Mouse (Mus musculus) lung, postnatal 0 days (tissue): ENCODE data around the gene Abhd6. TPM values are rescaled to one million over a fixed set of nuclear protein-coding genes. Genes with fewer than 3 reads are reported as not detected.

Experiments used
- ATAC-seq: fragments of 200-750 bp; cut with Nextera tagmentation; 2 replicates; pipeline ENCODE4 v1.8.0; 2017; ENCODE audit warnings: moderate library complexity
- DNase-seq: peaks from one replicate; pipeline ENCODE4 v3.0.0-alpha.2; 2016; ENCODE audit warnings: low spot score
- H3K27ac ChIP-seq: fragments of 300-500 bp; sonication (generic); 2 replicates; pipeline ENCODE4 v1.5.1; 2014; ENCODE audit warnings: antibody characterized with exemption, mild to moderate bottlenecking, low read length, mixed read lengths
- H3K27me3 ChIP-seq: fragments of 300-500 bp; sonication (generic); replicated peaks from 2 replicates; pipeline ENCODE4 v1.6.1; 2014; ENCODE audit warnings: low read length, mixed read lengths; ENCODE audit not compliant: insufficient read depth
- H3K36me3 ChIP-seq: fragments of 300-500 bp; sonication (generic); 2 replicates; pipeline ENCODE4 v1.6.1; 2014; ENCODE audit warnings: low read length, mixed read lengths; ENCODE audit not compliant: insufficient read depth
- H3K4me1 ChIP-seq: fragments of 300-500 bp; sonication (generic); 2 replicates; pipeline ENCODE4 v1.6.1; 2014; ENCODE audit warnings: antibody characterized with exemption, low read depth, low read length, mixed read lengths; ENCODE audit not compliant: insufficient read depth
- H3K4me2 ChIP-seq: fragments of 300-500 bp; sonication (generic); replicated peaks from 2 replicates; pipeline ENCODE4 v1.6.1; 2014; ENCODE audit warnings: low read depth, mild to moderate bottlenecking, low read length, moderate library complexity, mixed read lengths
- H3K4me3 ChIP-seq: fragments of 300-500 bp; sonication (generic); 2 replicates; pipeline ENCODE4 v1.5.1; 2014; ENCODE audit warnings: low read depth, low read length
- H3K9ac ChIP-seq: fragments of 300-500 bp; sonication (generic); replicated peaks from 2 replicates; pipeline ENCODE4 v1.6.1; 2014; ENCODE audit warnings: low read depth, mild to moderate bottlenecking
- H3K9me3 ChIP-seq: fragments of 300-500 bp; sonication (generic); 2 replicates; pipeline ENCODE4 v1.6.1; 2016; ENCODE audit warnings: low read length, mixed read lengths
- CTCF ChIP-seq: IDR thresholded peaks from 2 replicates; pipeline ENCODE4 v1.5.1; 2016; ENCODE audit warnings: antibody characterized with exemption, mild to moderate bottlenecking
- EP300 ChIP-seq: IDR thresholded peaks from 2 replicates; pipeline ENCODE4 v1.6.1; 2016; ENCODE audit warnings: antibody characterized with exemption, mild to moderate bottlenecking, control low read depth
- WGBS: fragments of 180-500 bp; shearing (Covaris S2); extraction: QIAGEN DNeasy Blood & Tissue Kit; methylation state at CpG from one replicate; pipeline ENCODE4 v1.1.7; 2014; 5-methylcytosine and 5-hydroxymethylcytosine counted together
- polyA plus RNA-seq: library from polyadenylated mRNA; unstranded; fragments of >200 nt; fragmentation: Nextera tagmentation; extraction: Ambion mirVana; gene quantifications from 2 replicates; pipeline ENCODE4 v1.2.1, GENCODE M21; 2015

The Abhd6 gene
- polyA plus RNA-seq, 1 experiment from 2014 or later, result 11.9 TPM

GRCm38 (mm10) chr14:8032087-8032944 is 29.6 kb downstream of the Abhd6 start:
- no peak overlapping the region for H3K4me2 ChIP-seq
- H3K4me1 ChIP-seq, result no peaks in the 10 kb centered on the region
- no peak overlapping the region for H3K27ac ChIP-seq
- no peaks in the 10 kb centered on the region for H3K27me3 ChIP-seq
- ATAC-seq (no peak), DNase-seq (no peak)
- no peak overlapping the region for H3K9ac ChIP-seq
- TF ChIP-seq EP300, result no peak
- TF ChIP-seq CTCF, result no peak
- H3K36me3 ChIP-seq, result no peaks in the 10 kb centered on the region
- WGBS, result 68% methylated on average over 13 of the region's 13 CpGs
- no peak overlapping the region for H3K4me3 ChIP-seq
- H3K9me3 ChIP-seq, result no peaks in the 10 kb centered on the region

- no peak overlapping the region for H3K27ac ChIP-seq
- 69% methylated on average over 5 of the region's 5 CpGs for WGBS
- no peak overlapping the region for H3K9ac ChIP-seq
Observed at GRCm38 (mm10) chr14:8034561-8034960, 31.9 kb downstream of the Abhd6 start.

GRCm38 (mm10) chr14:8035951-8036350 is 33.2 kb downstream of the Abhd6 start:
- ATAC-seq, result no peak
- no peak overlapping the region for H3K9ac ChIP-seq
- no peaks in the 10 kb centered on the region for H3K36me3 ChIP-seq
- H3K4me2 ChIP-seq, result no peak overlapping the region
- H3K4me3 ChIP-seq, result no peak overlapping the region
- no peak overlapping the region for H3K27ac ChIP-seq
- DNase-seq, result no peak
- no peaks in the 10 kb centered on the region for H3K27me3 ChIP-seq
- 75% methylated on average over 6 of the region's 6 CpGs for WGBS
- no peak for TF ChIP-seq CTCF
- H3K4me1 ChIP-seq, result no peaks in the 10 kb centered on the region
- H3K9me3 ChIP-seq, result no peaks in the 10 kb centered on the region

More at GRCm38 (mm10) chr14:8034561-8034960, 31.9 kb downstream of the Abhd6 start:
- DNase-seq (no peak), ATAC-seq (no peak)
- H3K4me1 ChIP-seq, result no peaks in the 10 kb centered on the region
- no peaks in the 10 kb centered on the region for H3K27me3 ChIP-seq
- H3K4me2 ChIP-seq, result no peak overlapping the region
- no peak for TF ChIP-seq CTCF
- no peak for TF ChIP-seq EP300
- no peak overlapping the region for H3K4me3 ChIP-seq
- H3K9me3 ChIP-seq, result no peaks in the 10 kb centered on the region
- H3K36me3 ChIP-seq, result no peaks in the 10 kb centered on the region

- Histone ChIP-seq H3K4me3 (no peak overlapping the region), H3K36me3 (no peaks in the 10 kb centered on the region), H3K27ac (no peak overlapping the region), H3K9ac (no peak overlapping the region), H3K9me3 (no peaks in the 10 kb centered on the region), H3K27me3 (no peaks in the 10 kb centered on the region), H3K4me2 (no peak overlapping the region), H3K4me1 (no peaks in the 10 kb centered on the region)
- ATAC-seq, result no peak
- TF ChIP-seq CTCF, result no peak
- TF ChIP-seq EP300, result no peak
- WGBS, result 71% methylated on average over 5 of the region's 5 CpGs
- no peak for DNase-seq
Observed at GRCm38 (mm10) chr14:8036406-8036805, 33.7 kb downstream of the Abhd6 start.

GRCm38 (mm10) chr14:8038150-8038549 is 35.4 kb downstream of the Abhd6 start:
- 57% methylated on average over 5 of the region's 5 CpGs for WGBS
- H3K4me2 ChIP-seq, result no peak overlapping the region
- DNase-seq, result no peak
- H3K27ac ChIP-seq, result no peak overlapping the region
- H3K4me3 ChIP-seq, result no peak overlapping the region
- no peaks in the 10 kb centered on the region for H3K36me3 ChIP-seq
- no peak overlapping the region for H3K9ac ChIP-seq
- H3K9me3 ChIP-seq, result no peaks in the 10 kb centered on the region
- ATAC-seq, result no peak
- no peaks in the 10 kb centered on the region for H3K27me3 ChIP-seq
- no peaks in the 10 kb centered on the region for H3K4me1 ChIP-seq
- TF ChIP-seq EP300 (no peak), CTCF (no peak)

- ATAC-seq (peak; percentile 96), DNase-seq (peak; percentile 85)
- 58% methylated on average over 7 of the region's 7 CpGs for WGBS
- H3K36me3 ChIP-seq, result no peaks in the 10 kb centered on the region
- H3K9me3 ChIP-seq, result no peaks in the 10 kb centered on the region
- TF ChIP-seq EP300 (peak; percentile 58), CTCF (no peak)
- H3K4me2 ChIP-seq, result no peak overlapping the region
- H3K9ac ChIP-seq, result no peak overlapping the region
- H3K4me3 ChIP-seq, result no peak overlapping the region
- H3K27ac ChIP-seq, result no peak overlapping the region
- no peaks in the 10 kb centered on the region for H3K4me1 ChIP-seq
- no peaks in the 10 kb centered on the region for H3K27me3 ChIP-seq
Observed at GRCm38 (mm10) chr14:8038791-8039448, 36.2 kb downstream of the Abhd6 start.
